Mouse (Mus musculus): ENCODE data around the gene Fhad1. TPM values are rescaled to one million over a fixed set of nuclear protein-coding genes. Genes with fewer than 3 reads are reported as not detected.

Fhad1 gene
- total RNA-seq, 2 experiments from 2014 or later = 8.6 to 9.7 TPM

GRCm38 (mm10) chr4:141976163-141976562, 38.7 kb downstream of the Fhad1 start:
- peak; percentile 49 to 57 for DNase-seq

GRCm38 (mm10) chr4:141964575-141964974, 50.3 kb downstream of the Fhad1 start:
- DNase-seq = peak; percentile 82 to 87

- no peak for DNase-seq
These were observed 51.0 kb downstream of the Fhad1 start for GRCm38 (mm10) chr4:141963907-141964306.

- DNase-seq = peak in 1 of 2 experiments; percentile 62
These were observed 51.8 kb downstream of the Fhad1 start for GRCm38 (mm10) chr4:141962811-141963685.

- DNase-seq = no peak
These were observed 54.8 kb downstream of the Fhad1 start for GRCm38 (mm10) chr4:141960037-141960436.

- DNase-seq = no peak
These were observed 55.3 kb downstream of the Fhad1 start for GRCm38 (mm10) chr4:141959615-141960014.

GRCm38 (mm10) chr4:141958614-141959375, 56.1 kb downstream of the Fhad1 start:
- DNase-seq = no peak

- peak; percentile 69 to 72 for DNase-seq
These were observed 56.7 kb downstream of the Fhad1 start for GRCm38 (mm10) chr4:141958188-141958587.

GRCm38 (mm10) chr4:141957740-141958139, 57.1 kb downstream of the Fhad1 start:
- no peak for DNase-seq

GRCm38 (mm10) chr4:141956931-141957330, 58.0 kb downstream of the Fhad1 start:
- no peak for DNase-seq

GRCm38 (mm10) chr4:141954770-141955720, 59.8 kb downstream of the Fhad1 start:
- no peak for DNase-seq

GRCm38 (mm10) chr4:141953859-141954258, 61.0 kb downstream of the Fhad1 start:
- DNase-seq = no peak

GRCm38 (mm10) chr4:141953291-141953690, 61.6 kb downstream of the Fhad1 start:
- DNase-seq = no peak

GRCm38 (mm10) chr4:141952824-141953223, 62.1 kb downstream of the Fhad1 start:
- DNase-seq = no peak

- peak in 1 of 2 experiments; percentile 53 for DNase-seq
These were observed 62.8 kb downstream of the Fhad1 start for GRCm38 (mm10) chr4:141952114-141952513.

- DNase-seq = no peak
These were observed 65.4 kb downstream of the Fhad1 start for GRCm38 (mm10) chr4:141949436-141949835.

GRCm38 (mm10) chr4:141948822-141949221, 66.1 kb downstream of the Fhad1 start:
- no peak for DNase-seq

- no peak for DNase-seq
These were observed 72.5 kb downstream of the Fhad1 start for GRCm38 (mm10) chr4:141942403-141942802.

- peak in 1 of 2 experiments; percentile 45 for DNase-seq
These were observed 73.6 kb downstream of the Fhad1 start for GRCm38 (mm10) chr4:141941289-141941688.

GRCm38 (mm10) chr4:141938535-141938934, 76.3 kb downstream of the Fhad1 start:
- DNase-seq = no peak

- DNase-seq = no peak
These were observed 81.9 kb downstream of the Fhad1 start for GRCm38 (mm10) chr4:141932785-141933574.

Measured in layer of hippocampus, postnatal 36 days (tissue).